ENCODE assay signal across 8 mouse cellular contexts in genomic region chr13:102537424-102538242, GRCm38 (mm10).
DNase-seq lines count a peak whose midpoint lies in the region; ATAC-seq and TF ChIP-seq lines count a peak whose summit lies in the region.

No protein-coding gene starts in this region.

- H3K9ac ChIP-seq in lung, embryonic 14.5 days, result 0 out of 2 replicates have a peak overlapping the region, but pooled peaks have one; percentile 2
- no peak overlapping the region for H3K9ac ChIP-seq in hindbrain, embryonic 12.5 days
- H3K9ac ChIP-seq in limb, embryonic 13.5 days, result no peak overlapping the region; the same call in 1 of the 2 replicates

- ATAC-seq in lung, embryonic 14.5 days (ENCODE audit: insufficient read depth), result peak; percentile 72
- ATAC-seq in hindbrain, embryonic 12.5 days (ENCODE audit: low FRiP score), result peak; percentile 48; the same call in 1 of the 2 replicates
- no peak for ATAC-seq in limb, embryonic 13.5 days (ENCODE audit: low FRiP score, low read depth)

- H3K36me3 ChIP-seq in lung, embryonic 14.5 days (ENCODE audit: insufficient read depth), result no peaks in the 10 kb centered on the region
- H3K36me3 ChIP-seq in hindbrain, embryonic 12.5 days, result no peaks in the 10 kb centered on the region
- H3K36me3 ChIP-seq in limb, embryonic 13.5 days, result no peaks in the 10 kb centered on the region

- peaks cover 15% of the 10 kb centered on the region for H3K4me1 ChIP-seq in lung, embryonic 14.5 days (ENCODE audit: insufficient read depth)
- H3K4me1 ChIP-seq in lung, adult 2 months (ENCODE audit: control insufficient read depth, insufficient read depth, low read length), result no peaks in the 10 kb centered on the region; the same call in 1 of the 2 replicates
- H3K4me1 ChIP-seq in hindbrain, embryonic 12.5 days, result peaks cover 19% of the 10 kb centered on the region
- H3K4me1 ChIP-seq in limb, embryonic 13.5 days, result peaks cover 19% of the 10 kb centered on the region

- H3K9me3 ChIP-seq in lung, embryonic 14.5 days (ENCODE audit: low read depth, low read length), result no peaks in the 10 kb centered on the region
- H3K9me3 ChIP-seq in hindbrain, embryonic 12.5 days (replicated peaks), result no peaks in the 10 kb centered on the region
- no peaks in the 10 kb centered on the region for H3K9me3 ChIP-seq in limb, embryonic 13.5 days

- TF ChIP-seq CTCF in lung, embryonic 14.5 days (IDR thresholded peaks at IDR 0.05; ENCODE audit: low read depth), result no peak
- no peak for TF ChIP-seq CTCF in lung, adult 2 months (IDR thresholded peaks at IDR 0.05; ENCODE audit: insufficient read depth, low read length)

- no peak overlapping the region for H3K4me3 ChIP-seq in lung, embryonic 14.5 days (ENCODE audit: low read depth, low read length)
- no peak overlapping the region for H3K4me3 ChIP-seq in lung, adult 2 months (replicated peaks; ENCODE audit: extremely low read depth, low read depth, low read length)
- no peak overlapping the region for H3K4me3 ChIP-seq in hindbrain, embryonic 12.5 days
- H3K4me3 ChIP-seq in limb, embryonic 13.5 days, result peak overlapping the region; percentile 32

- TF ChIP-seq POLR2A in lung, adult 2 months (IDR thresholded peaks at IDR 0.05; ENCODE audit: borderline replicate concordance, extremely low read depth, low read depth, low read length), result no peak

- H3K4me2 ChIP-seq in lung, embryonic 14.5 days, result peak overlapping the region; percentile 55
- H3K4me2 ChIP-seq in hindbrain, embryonic 12.5 days (replicated peaks), result peak overlapping the region; percentile 46
- H3K4me2 ChIP-seq in limb, embryonic 13.5 days (replicated peaks), result peak overlapping the region; percentile 64

- DNase-seq in lung, embryonic 14.5 days, result peak; percentile 80
- DNase-seq in lung, adult 2 months, result no peak
- peak; percentile 27 for DNase-seq in embryo, embryonic 11.5 days (ENCODE audit: low read depth, low spot score)
- peak; percentile 29 for DNase-seq in retina, embryonic 14.5 days (ENCODE audit: low spot score)
- DNase-seq in ovary, postnatal 36 days (ENCODE audit: low spot score), result no peak
- DNase-seq in testis, postnatal 10 days (ENCODE audit: low spot score), result no peak

- no peaks in the 10 kb centered on the region for H3K27me3 ChIP-seq in lung, embryonic 14.5 days (ENCODE audit: insufficient read depth, low read length)
- peaks cover 3% of the 10 kb centered on the region; the same call in 1 of the 2 replicates for H3K27me3 ChIP-seq in hindbrain, embryonic 12.5 days
- H3K27me3 ChIP-seq in limb, embryonic 13.5 days, result peaks cover 17% of the 10 kb centered on the region

- WGBS in lung, embryonic 14.5 days, result 13% methylated on average over 19 of the region's 19 CpGs
- WGBS in lung, adult 2 months, result 16% methylated on average over 19 of the region's 19 CpGs
- 36% methylated on average over 19 of the region's 19 CpGs for WGBS in hindbrain, embryonic 12.5 days
- 8% methylated on average over 19 of the region's 19 CpGs for WGBS in limb, embryonic 13.5 days

- H3K27ac ChIP-seq in lung, embryonic 14.5 days (ENCODE audit: low read depth), result 0 out of 2 replicates have a peak overlapping the region, but pooled peaks have one; percentile 9
- no peak overlapping the region for H3K27ac ChIP-seq in hindbrain, embryonic 12.5 days
- H3K27ac ChIP-seq in limb, embryonic 13.5 days, result no peak overlapping the region; the same call in 1 of the 2 replicates

Comparison
In these comparisons a context has a peak if more than half of its experiments do, and no peak if none do; other contexts are left out.
1. DNase-seq: peak in lung, embryonic 14.5 days (single experiment), embryo, embryonic 11.5 days (single experiment) and retina, embryonic 14.5 days (single experiment); none in lung, adult 2 months (single experiment), ovary, postnatal 36 days (single experiment) and testis, postnatal 10 days (single experiment).
2. Peak in every context shown above with its lines, with median percentiles within 50 percentile points of each other: H3K4me2 ChIP-seq.